In the genomic region with DNA sequence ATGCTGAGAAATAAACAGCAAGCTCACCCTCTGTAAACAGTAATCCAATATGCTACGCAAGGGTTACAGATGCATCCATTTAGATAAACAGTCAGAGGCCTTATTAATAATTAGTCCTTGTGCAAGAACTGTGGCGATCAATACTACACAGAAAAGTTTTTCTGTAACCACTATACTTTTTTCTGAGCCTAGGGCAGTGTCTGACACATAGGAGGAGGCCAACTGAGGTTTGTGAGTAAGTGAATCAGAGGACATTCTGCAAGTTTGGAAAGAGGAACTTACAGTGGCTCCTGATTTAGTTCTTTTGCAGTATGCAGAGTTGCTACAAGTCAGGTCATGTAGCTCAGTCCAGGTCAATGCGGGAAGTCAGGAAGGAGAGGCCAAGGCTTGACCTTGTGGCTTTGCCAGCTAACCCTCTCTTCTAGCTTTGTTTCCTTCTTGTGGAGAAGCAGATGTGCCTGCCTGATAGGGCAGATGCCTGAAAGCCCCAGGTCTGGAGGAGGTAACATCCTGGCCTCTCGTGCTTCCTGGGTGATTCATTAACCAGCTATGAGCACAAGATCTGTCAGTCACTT, we compare ENCODE assay signal across 1 mouse cellular context.
TF ChIP-seq lines count a peak whose summit lies in the region.

No protein-coding gene starts in this region.

TF ChIP-seq in MEL, 35 proteins besides CTCF, POLR2A, EP300 and RAD21 (continued from another document):
- TF ChIP-seq TAL1 (IDR thresholded peaks at IDR 0.05; ENCODE audit: low read length) (peak; percentile 92), E2F4 (IDR thresholded peaks at IDR 0.05; ENCODE audit: borderline replicate concordance, low read depth, low read length) (no peak), MYB (IDR thresholded peaks at IDR 0.05; ENCODE audit: low read depth, low read length) (no peak), ZC3H11A (IDR thresholded peaks at IDR 0.05; ENCODE audit: low read depth, low read length) (no peak), CHD2 (IDR thresholded peaks at IDR 0.05; ENCODE audit: low read length) (no peak), MEF2A (IDR thresholded peaks at IDR 0.05; ENCODE audit: extremely low read depth, insufficient replicate concordance, low read depth, low read length, poor library complexity, severe bottlenecking) (no peak)
